Mouse (Mus musculus) 3T3-L1 (cell line): ENCODE results near the gene Myh11.
A peak's percentile ranks its signal among the peaks of the same experiment; 100 is the strongest.

ENCODE experiments used
- DNase-seq: peaks from one replicate; pipeline ENCODE4 v3.0.0-alpha.2; 2015; ENCODE audit warnings: low read depth, low spot score

Myh11 gene

DNA sequence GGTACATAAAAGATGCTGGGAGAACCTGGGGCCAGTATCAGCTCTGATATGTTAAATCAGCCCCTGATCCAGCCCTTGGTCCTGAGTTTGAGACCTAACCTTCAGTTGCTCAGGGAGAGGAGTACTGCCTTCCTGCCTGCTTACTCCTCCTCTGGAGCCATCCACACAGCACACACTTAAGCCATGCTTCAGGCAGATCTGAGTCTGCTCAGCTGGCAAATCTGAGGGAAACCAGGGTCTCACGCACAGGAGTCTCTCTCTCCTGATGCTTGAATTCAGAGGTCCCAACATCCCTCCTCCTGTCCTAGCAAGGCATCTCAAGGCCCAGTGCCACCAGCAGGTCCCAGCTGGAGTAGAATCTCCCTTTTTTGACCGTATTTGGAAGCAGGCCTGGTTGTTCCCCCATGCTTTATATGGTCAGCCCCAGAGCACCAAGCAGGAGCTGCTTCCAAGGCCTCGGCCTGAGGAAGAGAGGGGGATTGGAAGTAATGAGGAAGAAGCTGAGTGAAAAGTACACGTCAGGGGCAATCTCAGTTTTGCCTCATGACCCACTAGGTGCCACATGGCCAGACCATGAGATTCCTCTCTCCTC, 18.7 kb downstream of the Myh11 start:
- no peak for DNase-seq

DNA sequence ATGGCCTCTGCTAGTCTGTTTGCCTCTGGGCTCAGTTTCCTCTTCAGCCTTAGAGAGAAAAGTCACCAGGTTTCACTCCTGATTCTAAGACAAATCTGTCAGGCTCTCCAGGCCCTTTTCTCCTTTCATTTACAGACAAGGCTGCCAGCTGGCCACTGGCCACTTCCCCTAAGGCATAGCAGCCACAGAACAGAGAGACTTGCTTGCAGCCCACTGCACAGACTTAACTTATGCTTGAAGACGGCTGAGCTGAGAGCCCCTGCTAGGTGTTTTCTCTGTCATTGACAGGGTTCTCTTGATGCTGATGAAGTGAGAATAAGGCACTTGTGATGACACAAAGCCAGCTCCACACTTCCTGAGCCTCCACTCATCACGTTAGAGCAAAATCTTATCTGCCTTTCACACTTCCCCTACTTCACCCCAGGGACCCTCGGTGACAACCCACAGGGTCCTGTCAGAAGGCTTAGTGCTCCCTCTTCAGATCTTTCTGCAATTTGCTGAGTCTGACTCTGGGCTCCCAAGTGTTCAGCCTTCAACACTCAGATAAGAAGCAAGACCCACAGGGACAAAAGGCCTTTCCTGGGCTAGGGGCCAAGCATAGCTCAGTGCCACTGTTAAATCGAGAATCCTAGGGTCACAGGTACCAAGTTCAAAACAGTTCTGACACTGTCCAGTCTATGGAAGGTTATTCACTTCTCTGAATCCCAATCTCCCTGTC, 25.8 kb downstream of the Myh11 start:
- DNase-seq, result peak; percentile 48

DNA sequence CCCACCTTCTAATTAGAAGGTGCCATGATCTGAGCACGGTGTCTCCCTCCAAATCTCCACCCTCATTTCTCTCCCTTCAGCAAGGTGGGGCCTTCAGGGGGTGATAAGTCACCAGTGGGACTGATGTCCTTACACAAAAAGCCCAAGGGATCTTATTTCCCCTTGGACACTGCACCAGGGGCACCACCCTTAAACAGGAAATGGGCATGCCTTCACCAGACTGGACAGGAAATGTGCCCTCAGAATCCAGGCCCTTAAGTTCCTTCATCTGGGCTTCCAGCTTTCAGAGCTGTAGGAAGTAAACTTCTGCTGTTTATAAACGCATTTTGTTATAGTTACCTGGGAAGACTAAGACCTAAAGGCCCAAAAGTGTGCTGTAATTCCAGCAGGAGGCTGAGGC, 26.7 kb downstream of the Myh11 start:
- DNase-seq, result no peak

DNA sequence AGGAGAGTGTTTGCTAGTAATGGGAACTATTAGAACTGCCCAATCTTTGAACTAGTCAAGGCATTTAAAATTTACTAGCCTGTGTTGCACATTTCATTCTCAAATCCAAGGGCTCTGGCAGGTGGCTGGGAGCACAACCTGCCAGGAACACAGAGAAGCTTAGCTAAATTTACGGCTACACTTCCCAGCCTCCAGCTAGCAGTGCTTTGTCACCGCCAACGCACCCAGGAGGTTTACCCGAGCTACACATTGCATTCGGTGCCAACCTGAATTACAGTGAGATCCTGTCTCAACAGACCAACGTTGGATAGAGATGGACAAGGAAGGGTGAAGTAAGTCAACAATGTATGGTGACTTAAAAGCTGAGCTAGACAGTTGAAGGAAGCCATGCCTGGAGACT, 27.9 kb downstream of the Myh11 start:
- DNase-seq, result no peak

DNA sequence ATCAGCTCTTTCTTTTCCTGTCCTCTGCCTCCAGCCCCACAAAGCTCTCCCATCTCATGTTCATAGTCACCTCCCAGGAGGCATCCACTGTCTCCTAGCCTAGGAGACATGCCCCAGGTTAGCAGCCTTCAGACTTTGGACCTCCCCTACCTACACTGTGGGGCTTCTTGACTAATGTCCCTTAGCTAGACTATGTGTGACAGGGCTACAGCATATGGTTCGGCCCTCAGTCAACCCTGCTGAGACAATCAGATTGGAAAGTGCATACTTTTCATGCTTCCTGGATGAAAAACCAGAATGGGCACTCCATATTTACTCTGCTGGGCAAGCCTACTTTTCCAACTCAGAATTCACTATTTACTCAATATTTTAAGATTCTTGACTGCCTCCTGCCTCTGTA, 28.8 kb downstream of the Myh11 start:
- DNase-seq, result no peak

DNA sequence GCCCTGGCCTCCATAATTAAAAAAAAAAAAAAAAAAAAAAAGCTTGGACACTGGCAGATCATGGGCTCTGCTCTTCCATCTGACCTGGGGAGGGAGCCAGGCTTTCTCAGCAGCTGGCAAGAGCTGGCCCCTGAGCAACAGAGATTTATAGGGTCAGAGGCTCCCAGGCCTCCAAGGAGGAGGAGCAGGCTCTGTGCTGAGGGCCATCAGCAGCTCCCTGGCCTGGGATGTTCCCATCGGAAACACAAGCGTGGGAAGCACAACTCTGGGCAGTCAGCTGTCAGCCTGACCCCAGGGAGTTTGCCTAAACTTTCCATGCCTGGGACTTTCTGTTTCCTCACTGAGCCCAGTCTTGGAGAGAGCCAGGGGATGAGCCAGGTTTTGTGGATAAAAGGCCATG, 32.3 kb downstream of the Myh11 start:
- no peak for DNase-seq

DNA sequence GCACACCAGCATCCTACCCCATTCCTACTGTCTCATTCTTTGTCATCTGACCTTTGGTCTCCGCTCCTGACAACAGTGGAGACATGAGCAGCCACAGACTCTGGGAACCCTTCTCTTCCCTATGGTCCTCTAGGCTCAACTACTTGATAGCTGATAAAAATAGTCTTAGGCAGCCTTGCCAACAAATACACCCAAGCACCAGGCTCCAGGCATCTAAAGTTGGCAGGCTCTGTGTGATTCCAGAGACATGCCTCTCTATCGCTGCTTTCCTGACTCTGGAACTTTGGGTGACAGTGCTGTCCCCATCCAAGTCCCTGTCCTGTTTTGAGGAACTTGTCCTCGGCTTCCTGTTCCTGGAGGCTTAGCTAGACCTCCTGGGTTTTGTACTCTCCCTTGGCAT, 37.6 kb downstream of the Myh11 start:
- DNase-seq, result peak; percentile 36

DNA sequence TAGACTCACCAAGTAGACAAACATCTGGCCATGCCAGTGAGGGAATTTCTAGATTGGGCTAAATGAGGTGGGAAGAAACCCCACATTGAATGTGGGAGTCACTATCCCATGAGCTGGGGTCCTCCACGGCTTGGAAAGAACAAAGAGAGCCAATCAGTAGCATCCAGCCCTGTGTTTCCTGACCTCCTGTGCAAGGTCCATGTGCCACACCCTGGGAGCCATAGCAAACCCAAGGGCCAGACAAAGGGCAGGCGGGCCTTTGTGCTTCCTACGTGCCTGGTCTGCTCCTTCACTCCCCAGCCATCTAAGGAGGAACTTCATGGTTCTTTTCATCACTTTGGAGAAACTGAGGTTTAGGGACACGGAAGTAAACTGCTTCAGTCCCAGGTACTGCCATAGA, 38.3 kb downstream of the Myh11 start:
- no peak for DNase-seq

DNA sequence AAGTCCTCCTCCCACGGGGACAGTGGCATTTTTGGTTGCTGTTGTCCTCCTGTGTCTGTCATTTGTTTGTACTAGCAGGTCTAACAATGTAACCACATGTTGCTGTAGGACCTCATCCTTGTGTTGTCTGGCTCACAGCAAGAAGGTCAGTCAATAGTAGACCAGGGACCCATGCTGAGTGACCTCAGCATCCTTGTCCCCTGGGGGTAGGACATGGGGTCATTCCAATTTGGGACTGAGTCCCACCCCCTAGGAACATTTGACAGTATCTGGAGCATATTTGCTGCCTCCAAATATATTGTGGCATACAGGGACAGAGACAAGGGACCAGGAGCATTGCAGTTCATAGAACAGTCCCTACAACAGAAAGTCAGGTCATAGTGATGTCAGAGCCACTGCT, 41.3 kb downstream of the Myh11 start:
- DNase-seq, result no peak

DNA sequence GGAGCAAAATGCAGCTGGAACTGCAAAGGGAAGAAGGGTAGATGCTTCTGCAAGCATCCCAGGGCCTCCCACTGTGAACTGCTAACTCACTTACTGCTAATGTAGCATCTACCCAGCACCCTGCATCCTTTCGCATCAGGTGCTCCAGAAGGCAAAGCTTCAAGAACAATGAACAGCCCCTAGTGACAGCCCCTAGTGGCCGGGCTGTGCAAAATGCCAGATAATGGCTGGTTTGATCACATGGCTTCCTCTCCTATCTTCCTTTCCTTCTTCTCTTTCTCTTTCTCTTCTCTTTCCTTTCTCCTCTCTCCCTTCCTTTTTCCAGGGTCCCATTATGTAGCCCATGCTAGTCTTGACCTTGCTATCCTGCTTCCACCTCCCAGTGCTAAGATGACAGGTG, 48.6 kb downstream of the Myh11 start:
- peak; percentile 56 for DNase-seq

DNA sequence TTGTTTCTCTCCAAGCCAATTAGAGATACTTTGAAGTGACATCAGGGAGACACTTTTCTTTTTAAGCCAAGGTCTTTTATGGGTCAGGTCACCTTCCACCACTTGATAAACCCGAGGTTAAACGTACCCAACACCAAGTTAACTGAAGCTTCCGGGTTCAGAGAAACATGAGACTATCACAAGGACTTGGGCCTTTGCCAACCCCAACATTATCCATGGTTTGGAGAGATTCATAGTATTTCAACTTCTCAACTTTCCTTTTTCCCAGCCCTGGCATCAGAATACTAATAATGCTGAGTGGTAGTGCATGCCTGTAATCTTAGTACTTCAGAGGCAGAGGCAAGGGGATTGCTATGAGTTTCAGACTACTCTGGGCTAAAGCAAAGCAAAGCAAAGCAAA, 49.1 kb downstream of the Myh11 start:
- DNase-seq, result peak; percentile 23

DNA sequence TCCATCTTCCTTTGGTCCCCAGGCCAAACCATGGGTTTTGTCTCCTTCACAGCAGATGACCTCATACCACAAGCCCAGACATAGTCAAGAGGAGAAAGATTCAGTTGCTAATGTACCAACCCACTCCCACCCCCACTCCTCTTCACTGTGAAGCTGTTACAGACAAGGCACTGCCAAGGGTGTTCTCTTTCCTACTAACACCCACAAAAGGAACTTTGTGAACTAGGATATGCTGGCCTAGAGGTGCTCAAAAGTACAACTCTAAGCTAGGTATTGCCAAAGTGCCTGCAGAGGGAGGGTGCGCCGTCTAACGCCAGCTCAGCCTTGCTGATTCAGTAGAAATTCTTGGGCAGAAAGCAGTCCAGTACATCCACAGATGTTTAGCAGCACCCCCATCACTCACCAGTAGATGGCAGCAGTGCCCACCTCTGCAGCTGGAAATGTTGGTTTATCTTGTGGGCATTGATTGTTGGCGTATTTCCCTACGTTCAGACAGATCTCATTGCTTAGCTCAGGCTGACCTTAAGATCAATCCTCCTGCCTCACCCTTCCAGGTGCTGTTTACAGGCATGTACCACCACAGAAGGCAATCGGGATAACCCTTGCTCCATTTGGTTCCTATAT, 54.0 kb downstream of the Myh11 start:
- peak; percentile 94 for DNase-seq

DNA sequence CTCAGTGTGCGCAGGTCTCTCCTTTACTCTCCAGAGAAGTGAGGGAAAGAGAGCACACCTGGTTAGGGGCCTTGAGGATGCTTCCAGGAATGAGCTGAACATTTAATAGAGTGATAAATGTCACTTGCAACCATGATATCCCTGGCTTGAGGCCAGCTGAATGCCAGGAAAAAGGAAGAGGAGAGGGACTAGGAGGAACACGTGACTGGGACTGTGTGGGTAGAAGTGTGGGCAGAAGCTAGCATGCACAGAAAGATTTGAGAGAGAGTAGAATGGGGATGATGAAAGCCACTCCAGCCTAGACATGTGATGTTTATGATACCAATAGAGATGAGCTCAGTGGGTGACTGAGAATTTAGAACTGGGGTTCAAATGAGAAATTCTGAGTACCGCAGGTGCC, 76.0 kb downstream of the Myh11 start:
- no peak for DNase-seq

DNA sequence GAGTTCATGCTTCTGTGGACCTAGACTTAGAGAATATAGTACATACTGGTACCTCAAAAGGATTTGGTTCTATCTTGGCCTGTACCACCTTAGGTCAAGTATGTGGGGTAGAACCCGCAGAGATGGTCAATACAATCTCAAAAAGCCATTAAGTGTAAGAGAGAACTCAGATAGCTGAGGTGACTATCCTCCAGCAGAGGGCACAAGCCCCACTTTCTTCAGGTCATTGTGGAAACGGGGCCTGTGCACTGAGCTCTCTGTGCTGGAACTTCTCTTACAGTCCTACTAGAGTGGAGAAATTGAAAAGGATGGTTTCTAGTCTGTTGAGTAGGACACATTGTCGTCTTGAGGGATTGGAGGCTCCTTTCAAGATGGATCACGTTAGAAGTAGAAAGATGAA, 92.4 kb downstream of the Myh11 start:
- peak; percentile 12 for DNase-seq

DNA sequence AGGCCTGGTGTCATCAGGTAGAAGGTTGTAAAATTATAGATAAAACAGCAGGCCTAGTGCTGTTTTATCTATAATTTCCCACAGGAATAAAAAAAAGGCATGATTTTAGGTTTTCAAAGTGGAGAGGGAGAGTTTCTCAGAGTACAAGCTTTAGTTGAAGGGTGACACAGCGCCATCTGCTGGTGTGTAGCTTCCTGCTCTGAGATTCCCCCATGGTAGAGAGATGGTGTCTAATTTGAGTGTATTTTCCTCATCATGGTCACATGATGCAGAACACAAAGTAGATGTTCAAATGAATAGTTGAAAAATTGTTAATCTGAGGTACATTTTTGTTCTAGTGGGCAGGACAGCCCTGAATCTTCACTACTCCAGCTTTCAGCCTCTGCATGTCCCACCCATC, 95.7 kb downstream of the Myh11 start:
- DNase-seq, result peak; percentile 88

DNA sequence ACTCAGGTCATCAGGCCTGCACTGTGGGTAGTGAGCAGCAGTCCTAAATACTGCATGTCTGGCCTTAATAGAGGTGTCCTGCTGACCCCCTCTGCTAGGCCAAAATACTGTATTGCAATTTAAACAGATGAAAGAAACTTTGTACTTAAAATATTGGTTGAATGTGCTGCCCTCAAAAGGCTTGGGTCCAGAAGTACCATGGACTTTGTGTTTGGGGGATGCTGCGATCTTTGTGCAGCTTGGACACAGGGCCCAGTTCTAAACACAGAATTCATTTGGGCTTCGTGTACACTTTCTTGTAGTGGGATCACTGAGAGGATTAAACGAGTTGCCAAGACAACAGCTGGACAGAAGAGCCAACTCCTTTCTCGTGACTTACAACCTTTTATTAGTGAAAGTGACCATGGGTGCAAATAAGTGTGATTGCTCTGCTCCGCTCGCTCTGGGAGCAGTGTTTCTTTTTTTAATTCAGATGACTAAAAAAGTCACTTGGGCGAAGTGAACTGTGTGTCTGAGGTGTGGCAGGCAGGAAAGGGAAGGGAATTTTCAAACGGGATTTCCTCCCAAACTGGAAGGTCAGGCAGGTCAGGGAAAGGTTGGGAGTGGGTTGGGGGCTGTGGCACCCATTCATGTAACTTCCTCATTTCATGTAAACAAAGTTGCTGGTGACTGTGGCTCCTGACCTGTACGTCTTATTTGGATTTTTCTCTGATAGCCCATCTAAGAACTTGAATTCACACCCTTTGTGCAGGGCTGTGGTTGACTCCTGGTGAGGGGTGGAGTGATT, 96.8 kb downstream of the Myh11 start:
- no peak for DNase-seq

DNA sequence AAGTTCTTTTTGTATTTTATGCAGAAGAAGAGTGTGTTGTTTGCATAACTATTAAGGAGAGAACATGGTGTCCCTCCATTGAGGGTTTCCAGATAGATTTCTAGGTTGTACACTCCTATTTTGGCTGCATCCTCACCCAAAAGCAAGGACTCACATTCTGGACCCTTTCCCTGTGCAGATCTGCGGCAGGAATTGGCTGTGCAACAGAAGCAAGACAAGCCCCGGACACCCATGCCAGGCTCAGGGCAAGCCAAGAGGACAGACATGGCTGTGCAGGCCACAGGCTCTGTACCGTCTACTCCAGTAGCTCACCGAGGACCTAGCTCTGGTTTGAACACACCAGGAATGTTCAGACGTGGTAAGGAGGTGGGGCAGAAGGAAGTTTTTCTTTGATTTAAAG, 105.7 kb downstream of the Myh11 start:
- DNase-seq, result no peak

DNA sequence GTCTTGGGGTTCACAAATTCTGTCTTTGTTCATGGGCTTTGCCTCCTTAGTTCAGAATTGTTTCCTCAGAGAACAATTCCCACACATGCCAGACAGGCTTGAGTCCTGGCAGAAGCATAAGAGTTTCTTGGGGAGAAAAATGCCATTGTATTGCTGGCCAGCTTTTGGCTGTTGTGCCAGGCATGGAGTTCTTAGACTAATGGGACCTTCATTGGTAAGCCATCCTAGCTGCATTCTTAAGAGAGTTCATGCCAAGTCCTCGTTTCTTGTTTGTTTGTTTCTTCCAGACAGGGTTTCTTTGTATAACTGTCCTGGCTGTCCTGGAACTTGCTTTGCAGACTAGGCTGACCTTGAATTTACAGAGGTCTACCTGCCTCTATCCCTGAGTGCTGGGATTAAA, 107.3 kb downstream of the Myh11 start:
- no peak for DNase-seq

DNA sequence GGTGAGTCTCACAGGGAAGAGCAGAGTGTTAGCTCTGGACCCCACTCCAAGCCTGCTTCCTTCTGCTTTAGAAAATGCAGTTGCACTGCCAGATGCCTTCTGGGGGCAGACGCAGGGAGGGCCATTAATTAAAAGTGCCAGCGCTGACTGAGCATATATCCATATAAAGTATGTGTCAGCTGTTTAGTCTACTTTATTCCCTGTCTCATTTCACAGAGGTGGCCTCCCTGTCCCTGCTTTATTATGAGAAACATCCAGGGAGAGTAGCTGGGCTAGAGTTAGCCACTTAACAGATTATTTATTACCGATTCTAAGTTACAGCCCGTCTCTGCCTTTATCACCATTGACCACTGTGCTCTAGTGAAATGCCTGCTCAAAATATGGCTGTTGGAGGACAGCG, 108.8 kb downstream of the Myh11 start:
- no peak for DNase-seq

DNA sequence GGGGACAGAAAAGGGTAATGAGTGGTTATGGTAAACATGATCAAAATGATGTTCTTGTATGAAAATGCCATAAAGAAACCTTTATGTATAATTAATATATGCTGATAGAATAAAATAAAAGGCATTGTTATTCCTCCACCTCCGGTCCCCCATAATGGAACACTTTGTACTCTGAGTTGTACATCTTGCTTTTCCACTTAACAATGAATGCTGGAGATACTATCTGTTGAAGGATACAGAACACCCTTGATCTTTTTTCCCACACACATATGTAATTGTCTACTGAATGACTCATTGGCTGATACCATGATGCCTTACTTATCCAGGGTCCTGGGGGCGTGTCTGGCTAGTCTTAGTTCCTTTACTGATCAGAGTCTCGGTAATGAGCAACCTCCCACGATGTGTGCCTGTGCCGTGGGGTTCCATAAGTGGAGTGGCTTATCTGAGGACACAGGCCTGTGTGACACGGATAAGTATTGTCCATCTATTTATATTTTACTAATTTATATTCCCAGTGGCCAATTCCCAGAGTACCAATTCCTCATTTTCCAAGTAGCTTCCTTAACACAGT, 110.9 kb downstream of the Myh11 start:
- DNase-seq, result no peak

DNA sequence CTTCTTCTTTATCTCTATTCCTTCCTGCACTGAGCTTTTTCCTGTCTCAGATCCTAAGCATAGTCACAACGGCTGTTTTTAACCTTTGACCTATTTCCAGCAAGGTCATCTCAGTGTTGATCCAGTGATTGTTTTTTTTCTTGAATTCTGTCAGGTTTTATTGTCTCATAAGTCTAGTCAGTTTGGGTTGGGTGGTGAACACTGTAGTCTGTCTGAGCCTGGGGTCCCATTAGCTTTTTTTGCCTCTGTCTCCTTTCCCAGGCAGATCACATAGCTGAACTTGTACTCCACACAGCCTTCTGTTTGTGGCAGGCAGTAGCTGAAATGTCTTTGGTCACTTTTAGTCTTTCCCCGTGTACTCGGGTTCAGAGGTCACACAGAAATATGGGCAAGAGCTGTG, 113.1 kb downstream of the Myh11 start:
- no peak for DNase-seq

DNA sequence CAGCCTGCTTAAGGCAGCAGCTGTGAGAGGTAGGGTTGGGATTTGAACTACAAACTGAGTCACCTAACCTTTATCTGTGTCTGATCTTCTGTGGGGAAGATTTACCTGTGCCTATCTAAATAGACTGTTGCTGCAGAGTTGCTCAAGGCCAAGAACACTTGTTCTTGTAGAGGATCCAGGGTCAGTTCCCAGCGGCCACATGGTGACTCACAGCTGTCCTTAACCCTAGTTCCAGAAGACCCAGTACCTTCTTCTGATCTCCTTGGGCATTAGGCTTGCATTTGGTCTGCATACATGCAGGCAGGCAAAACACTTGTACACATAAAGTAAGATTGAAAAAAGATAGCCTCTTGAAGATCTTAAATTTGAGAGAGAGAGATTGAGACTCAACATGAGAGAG, 121.5 kb downstream of the Myh11 start:
- DNase-seq, result no peak
